Mouse (Mus musculus) erythroblast, embryonic 14.5 days (primary cell): ENCODE data around the gene Cldn14.

Source experiments
- GATA1 ChIP-seq: IDR thresholded peaks from 2 replicates; pipeline ENCODE4 v1.6.1; 2012; ENCODE audit warnings: low read length, inconsistent platforms, mixed read lengths
- TAL1 ChIP-seq: IDR thresholded peaks from 3 replicates; pipeline ENCODE4 v1.6.1; 2012; ENCODE audit warnings: low read length, inconsistent platforms, mixed read lengths

GRCm38 (mm10) chr16:93918679-93919060 is 90.0 kb downstream of the Cldn14 start:
- no peak for TF ChIP-seq GATA1
- no peak for TF ChIP-seq TAL1
